Comparison of ENCODE assay signal across 11 mouse cellular contexts in genomic region chr13:34097086-34097485, GRCm38 (mm10). TPM values are rescaled to one million over a fixed set of nuclear protein-coding genes. Genes with fewer than 3 reads are reported as not detected.
DNase-seq lines count a peak whose midpoint lies in the region; ATAC-seq and TF ChIP-seq lines count a peak whose summit lies in the region.
"Had no signal": no experiment of that assay in that cellular context is flagged by ENCODE, and none has a peak within 500 bp of the region (broad histone marks: within the 10 kb centered on the region; RNA-seq: fewer than 3 reads in every experiment).

No protein-coding gene starts in this region.

- no peak overlapping the region for H3K4me2 ChIP-seq in midbrain, embryonic 11.5 days
- no peak overlapping the region for H3K4me2 ChIP-seq in hindbrain, postnatal 0 days (ENCODE audit: low read depth, low read length)
- H3K4me2 ChIP-seq in stomach, embryonic 16.5 days (ENCODE audit: low read depth, low read length), result no peak overlapping the region

- peak overlapping the region; percentile 74 for H3K27ac ChIP-seq in gastrocnemius, adult 2 months
- peak overlapping the region; percentile 84 for H3K27ac ChIP-seq in midbrain, embryonic 10.5 days (replicated peaks)
- no peak overlapping the region for H3K27ac ChIP-seq in midbrain, embryonic 11.5 days (ENCODE audit: low read depth, low read length)
- peak overlapping the region; percentile 83 for H3K27ac ChIP-seq in hindbrain, postnatal 0 days
- H3K27ac ChIP-seq in stomach, embryonic 16.5 days (ENCODE audit: low read length), result peak overlapping the region; percentile 11; the same call in 1 of the 2 replicates
- H3K27ac ChIP-seq: limb, embryonic 10.5 days had no signal

- 72% methylated on average over 3 of the region's 3 CpGs for WGBS in midbrain, embryonic 10.5 days
- WGBS in midbrain, embryonic 11.5 days, result 66% methylated on average over 3 of the region's 3 CpGs
- 32% methylated on average over 3 of the region's 3 CpGs for WGBS in hindbrain, postnatal 0 days
- 81% methylated on average over 3 of the region's 3 CpGs for WGBS in stomach, embryonic 16.5 days

- intact Hi-C loops in gastrocnemius, adult 2 months (cut with DNase I), result no loop called here

- no peak for ATAC-seq in midbrain, embryonic 11.5 days (ENCODE audit: low FRiP score)
- no peak for ATAC-seq in hindbrain, postnatal 0 days
- no peak for ATAC-seq in stomach, embryonic 16.5 days (ENCODE audit: insufficient read depth, low FRiP score)
- ATAC-seq in megakaryocyte-erythroid progenitor cell, adult 5-6 weeks (replicated peaks; ENCODE audit: low FRiP score, low TSS enrichment, poor library complexity, severe bottlenecking), result no peak
- ATAC-seq: liver, postnatal 0 days had no signal

- no peak overlapping the region for H3K9ac ChIP-seq in midbrain, embryonic 11.5 days (ENCODE audit: low read length)
- no peak overlapping the region for H3K9ac ChIP-seq in hindbrain, postnatal 0 days (replicated peaks; ENCODE audit: low read length)
- H3K9ac ChIP-seq in stomach, embryonic 16.5 days (ENCODE audit: low read length), result no peak overlapping the region
- H3K9ac ChIP-seq: liver, postnatal 0 days had no signal

- no peak overlapping the region for H3K4me3 ChIP-seq in gastrocnemius, adult 2 months
- H3K4me3 ChIP-seq in midbrain, embryonic 10.5 days, result no peak overlapping the region
- H3K4me3 ChIP-seq in midbrain, embryonic 11.5 days (ENCODE audit: low read depth, low read length), result no peak overlapping the region
- H3K4me3 ChIP-seq in hindbrain, postnatal 0 days (ENCODE audit: low read length), result no peak overlapping the region
- H3K4me3 ChIP-seq in stomach, embryonic 16.5 days (replicated peaks; ENCODE audit: low read length), result no peak overlapping the region
- H3K4me3 ChIP-seq: limb, embryonic 10.5 days; myocyte had no signal

- H3K36me3 ChIP-seq in midbrain, embryonic 10.5 days, result no peaks in the 10 kb centered on the region
- no peaks in the 10 kb centered on the region for H3K36me3 ChIP-seq in midbrain, embryonic 11.5 days (ENCODE audit: control insufficient read depth, insufficient read depth, low read length)
- H3K36me3 ChIP-seq in hindbrain, postnatal 0 days (ENCODE audit: insufficient read depth, low read length), result no peaks in the 10 kb centered on the region
- H3K36me3 ChIP-seq in stomach, embryonic 16.5 days (ENCODE audit: control insufficient read depth, insufficient read depth, low read length), result no peaks in the 10 kb centered on the region
- H3K36me3 ChIP-seq: limb, embryonic 10.5 days had no signal

- no peak for TF ChIP-seq CTCF in gastrocnemius, adult 2 months (IDR thresholded peaks at IDR 0.05)
- no peak for TF ChIP-seq CTCF in hindbrain, postnatal 0 days (IDR thresholded peaks at IDR 0.05; ENCODE audit: low read depth)

- H3K4me1 ChIP-seq in midbrain, embryonic 10.5 days, result peaks cover 27% of the 10 kb centered on the region
- peaks cover 12% of the 10 kb centered on the region for H3K4me1 ChIP-seq in midbrain, embryonic 11.5 days (ENCODE audit: control insufficient read depth, insufficient read depth, low read length)
- H3K4me1 ChIP-seq in hindbrain, postnatal 0 days (ENCODE audit: insufficient read depth, low read length), result peaks cover 16% of the 10 kb centered on the region; the same call in 1 of the 2 replicates
- H3K4me1 ChIP-seq in stomach, embryonic 16.5 days (ENCODE audit: control insufficient read depth, insufficient read depth, low read length), result no peaks in the 10 kb centered on the region

- H3K9me3 ChIP-seq in midbrain, embryonic 10.5 days (replicated peaks), result no peaks in the 10 kb centered on the region
- no peaks in the 10 kb centered on the region for H3K9me3 ChIP-seq in midbrain, embryonic 11.5 days (ENCODE audit: control insufficient read depth, low read length)
- no peaks in the 10 kb centered on the region for H3K9me3 ChIP-seq in hindbrain, postnatal 0 days (ENCODE audit: low read length)
- H3K9me3 ChIP-seq in stomach, embryonic 16.5 days (replicated peaks; ENCODE audit: control insufficient read depth, low read length), result peaks cover 3% of the 10 kb centered on the region; the same call in 1 of the 2 replicates
- H3K9me3 ChIP-seq: limb, embryonic 10.5 days had no signal

- no peak for DNase-seq in gastrocnemius, adult 2 months
- DNase-seq in gastrocnemius, postnatal 4 days (ENCODE audit: low spot score in 2 of 2), result no peak
- DNase-seq in midbrain, embryonic 10.5 days (ENCODE audit: low spot score), result no peak
- no peak for DNase-seq in midbrain, embryonic 11.5 days (ENCODE audit: low spot score, missing footprints)
- no peak for DNase-seq in hindbrain, postnatal 0 days (ENCODE audit: low spot score)
- no peak for DNase-seq in gastrocnemius, adult 18-20 months (ENCODE audit: low spot score)
- DNase-seq: liver, postnatal 0 days had no signal

- no peaks in the 10 kb centered on the region for H3K27me3 ChIP-seq in midbrain, embryonic 10.5 days (ENCODE audit: low read depth, poor library complexity, severe bottlenecking)
- no peaks in the 10 kb centered on the region for H3K27me3 ChIP-seq in midbrain, embryonic 11.5 days (ENCODE audit: control insufficient read depth, insufficient read depth, low read length)
- H3K27me3 ChIP-seq in hindbrain, postnatal 0 days (ENCODE audit: insufficient read depth, low read length), result no peaks in the 10 kb centered on the region
- no peaks in the 10 kb centered on the region for H3K27me3 ChIP-seq in stomach, embryonic 16.5 days (ENCODE audit: control insufficient read depth, insufficient read depth, low read length)

RNA-seq across cellular contexts. Expression of gene Tubb2a, which starts 19.3 kb away (rescaled TPM):
- total RNA-seq in gastrocnemius, adult 2 months (2021), result 10 to 100 TPM in 1 of 2 experiments, 1 to 10 TPM in 1; 6.7 to 23.3 TPM
- total RNA-seq in gastrocnemius, postnatal 4 days (2021), result 100 to 1,000 TPM in 1 of 2 experiments, 10 to 100 TPM in 1; 99.9 to 117 TPM
- polyA plus RNA-seq in midbrain, embryonic 10.5 days (2016; fragmentation: Nextera tagmentation; extraction: Ambion mirVana), result 242 and 377 TPM in 2 replicates
- polyA plus RNA-seq in midbrain, embryonic 11.5 days (2014; fragmentation: Nextera tagmentation; extraction: Ambion mirVana), result 398 and 417 TPM in 2 replicates
- 6,578 and 6,630 TPM in 2 replicates for total RNA-seq in hindbrain, postnatal 0 days (2014; rRNA removed)
- polyA plus RNA-seq in hindbrain, postnatal 0 days (2015; fragmentation: Nextera tagmentation; extraction: Ambion mirVana), result 3,263 and 3,562 TPM in 2 replicates
- 221 and 243 TPM in 2 replicates for polyA plus RNA-seq in stomach, embryonic 16.5 days (2015; fragmentation: Nextera tagmentation; extraction: Ambion mirVana)
- 18.2 and 19.1 TPM in 2 replicates for total RNA-seq in megakaryocyte-erythroid progenitor cell, adult 5-6 weeks (2014; fragmentation: Nextera tagmentation)
- 19.0 and 21.9 TPM in 2 replicates for total RNA-seq in megakaryocyte-erythroid progenitor cell, adult 5-6 weeks (2017)
- total RNA-seq in gastrocnemius, adult 18-20 months (2021), result 10 to 100 TPM; 10.0 to 17.1 TPM

RNA-seq across cellular contexts. Expression of gene Tubb2b, which starts 33.2 kb away (rescaled TPM):
- total RNA-seq in gastrocnemius, adult 2 months (2021), result 1 to 10 TPM; 1.5 to 3.2 TPM
- 10 to 100 TPM; 74.8 to 91.5 TPM for total RNA-seq in gastrocnemius, postnatal 4 days (2021)
- 202 and 279 TPM in 2 replicates for polyA plus RNA-seq in midbrain, embryonic 10.5 days (2016; fragmentation: Nextera tagmentation; extraction: Ambion mirVana)
- polyA plus RNA-seq in midbrain, embryonic 11.5 days (2014; fragmentation: Nextera tagmentation; extraction: Ambion mirVana), result 307 and 321 TPM in 2 replicates
- total RNA-seq in hindbrain, postnatal 0 days (2014; rRNA removed), result 4,422 and 4,857 TPM in 2 replicates
- 709 and 787 TPM in 2 replicates for polyA plus RNA-seq in hindbrain, postnatal 0 days (2015; fragmentation: Nextera tagmentation; extraction: Ambion mirVana)
- 41.7 and 45.5 TPM in 2 replicates for polyA plus RNA-seq in stomach, embryonic 16.5 days (2015; fragmentation: Nextera tagmentation; extraction: Ambion mirVana)
- total RNA-seq in megakaryocyte-erythroid progenitor cell, adult 5-6 weeks (2014; fragmentation: Nextera tagmentation), result not detected in 2 replicates
- not detected in 2 replicates for total RNA-seq in megakaryocyte-erythroid progenitor cell, adult 5-6 weeks (2017)
- total RNA-seq in gastrocnemius, adult 18-20 months (2021), result 1 to 10 TPM; 1.6 to 2.8 TPM

RNA-seq across cellular contexts. Expression of gene Bphl, which starts 59.7 kb away (rescaled TPM):
- total RNA-seq in gastrocnemius, adult 2 months (2021), result 10 to 100 TPM; 22.4 to 25.5 TPM
- total RNA-seq in gastrocnemius, postnatal 4 days (2021), result 10 to 100 TPM; 23.2 to 34.9 TPM
- polyA plus RNA-seq in midbrain, embryonic 10.5 days (2016; fragmentation: Nextera tagmentation; extraction: Ambion mirVana), result 31.6 and 31.8 TPM in 2 replicates
- 32.5 and 35.2 TPM in 2 replicates for polyA plus RNA-seq in midbrain, embryonic 11.5 days (2014; fragmentation: Nextera tagmentation; extraction: Ambion mirVana)
- total RNA-seq in hindbrain, postnatal 0 days (2014; rRNA removed), result 42.0 and 60.7 TPM in 2 replicates
- 50.4 and 57.3 TPM in 2 replicates for polyA plus RNA-seq in hindbrain, postnatal 0 days (2015; fragmentation: Nextera tagmentation; extraction: Ambion mirVana)
- polyA plus RNA-seq in stomach, embryonic 16.5 days (2015; fragmentation: Nextera tagmentation; extraction: Ambion mirVana), result 48.9 and 49.8 TPM in 2 replicates
- 15.3 and 33.4 TPM in 2 replicates for total RNA-seq in megakaryocyte-erythroid progenitor cell, adult 5-6 weeks (2014; fragmentation: Nextera tagmentation)
- total RNA-seq in megakaryocyte-erythroid progenitor cell, adult 5-6 weeks (2017), result 16.5 and 27.3 TPM in 2 replicates
- total RNA-seq in gastrocnemius, adult 18-20 months (2021), result 10 to 100 TPM; 23.7 to 25.8 TPM

Comparison
In these comparisons a context has a peak if more than half of its experiments do, and no peak if none do; other contexts are left out.
1. RNA of gene Tubb2a, which starts 19.3 kb away (total RNA-seq): 6,578 to 6,630 TPM in hindbrain, postnatal 0 days; 99.9 to 117 TPM in gastrocnemius, postnatal 4 days, 6.7 to 23.3 TPM in gastrocnemius, adult 2 months, 18.2 to 21.9 TPM in megakaryocyte-erythroid progenitor cell, adult 5-6 weeks and 10.0 to 17.1 TPM in gastrocnemius, adult 18-20 months; every median in the first group is over 10 times any median in the second.
2. RNA of gene Tubb2b, which starts 33.2 kb away (total RNA-seq): 4,422 to 4,857 TPM in hindbrain, postnatal 0 days; 74.8 to 91.5 TPM in gastrocnemius, postnatal 4 days, 1.5 to 3.2 TPM in gastrocnemius, adult 2 months, 1.6 to 2.8 TPM in gastrocnemius, adult 18-20 months and not detected in megakaryocyte-erythroid progenitor cell, adult 5-6 weeks; every median in the first group is over 10 times any median in the second.